10 mouse cellular contexts compared by ENCODE assay signal in genomic region chr17:78809019-78809418, GRCm38 (mm10). TPM values are rescaled to one million over a fixed set of nuclear protein-coding genes. Genes with fewer than 3 reads are reported as not detected.
DNase-seq lines count a peak whose midpoint lies in the region; ATAC-seq lines count a peak whose summit lies in the region.
"Had no signal": no experiment of that assay in that cellular context is flagged by ENCODE, and none has a peak within 500 bp of the region (broad histone marks: within the 10 kb centered on the region; RNA-seq: fewer than 3 reads in every experiment).

No protein-coding gene starts in this region.

- no peak for DNase-seq in forebrain, embryonic 11.5 days (ENCODE audit: low spot score)
- DNase-seq in midbrain, embryonic 14.5 days, result peak; percentile 60
- DNase-seq in midbrain, embryonic 10.5 days (ENCODE audit: low spot score), result no peak
- peak; percentile 34 for DNase-seq in embryo, embryonic 9.5 days (ENCODE audit: extremely low spot score)
- peak; percentile 56 for DNase-seq in retina, postnatal 1 day
- DNase-seq in kidney, adult 11 months, result no peak
- DNase-seq in right cerebral cortex, postnatal 4 days, result no peak
- DNase-seq: cerebellum, adult 9-11 months; heart, postnatal 4 days had no signal

- H3K4me3 ChIP-seq in forebrain, embryonic 12.5 days (replicated peaks), result no peak overlapping the region
- no peak overlapping the region for H3K4me3 ChIP-seq in forebrain, embryonic 11.5 days (ENCODE audit: low read depth, low read length)
- no peak overlapping the region for H3K4me3 ChIP-seq in midbrain, embryonic 14.5 days (replicated peaks; ENCODE audit: low read depth, low read length)
- H3K4me3 ChIP-seq in midbrain, embryonic 10.5 days, result no peak overlapping the region

- H3K9me3 ChIP-seq in forebrain, embryonic 12.5 days, result no peaks in the 10 kb centered on the region
- H3K9me3 ChIP-seq in forebrain, embryonic 11.5 days (ENCODE audit: control insufficient read depth, low read length), result no peaks in the 10 kb centered on the region
- no peaks in the 10 kb centered on the region for H3K9me3 ChIP-seq in midbrain, embryonic 14.5 days (ENCODE audit: control insufficient read depth, low read length)
- no peaks in the 10 kb centered on the region for H3K9me3 ChIP-seq in midbrain, embryonic 10.5 days (replicated peaks)

- H3K4me2 ChIP-seq in forebrain, embryonic 12.5 days, result no peak overlapping the region
- no peak overlapping the region for H3K4me2 ChIP-seq in forebrain, embryonic 11.5 days (ENCODE audit: low read depth, low read length, severe bottlenecking)
- H3K4me2 ChIP-seq in midbrain, embryonic 14.5 days (ENCODE audit: low read length), result no peak overlapping the region

- no peaks in the 10 kb centered on the region for H3K4me1 ChIP-seq in forebrain, embryonic 12.5 days
- H3K4me1 ChIP-seq in forebrain, embryonic 11.5 days (replicated peaks; ENCODE audit: control insufficient read depth, insufficient read depth, low read length), result no peaks in the 10 kb centered on the region
- H3K4me1 ChIP-seq in midbrain, embryonic 14.5 days (ENCODE audit: control insufficient read depth, insufficient read depth, low read length), result no peaks in the 10 kb centered on the region
- H3K4me1 ChIP-seq in midbrain, embryonic 10.5 days, result no peaks in the 10 kb centered on the region

- no peak overlapping the region for H3K9ac ChIP-seq in forebrain, embryonic 12.5 days
- H3K9ac ChIP-seq in forebrain, embryonic 11.5 days (ENCODE audit: low read length), result no peak overlapping the region
- no peak overlapping the region for H3K9ac ChIP-seq in midbrain, embryonic 14.5 days (replicated peaks; ENCODE audit: low read length)

- no peak overlapping the region for H3K27ac ChIP-seq in forebrain, embryonic 12.5 days
- no peak overlapping the region for H3K27ac ChIP-seq in forebrain, embryonic 11.5 days (ENCODE audit: low read depth, low read length)
- H3K27ac ChIP-seq in midbrain, embryonic 14.5 days (replicated peaks; ENCODE audit: low read depth, low read length), result no peak overlapping the region
- H3K27ac ChIP-seq in midbrain, embryonic 10.5 days (replicated peaks), result no peak overlapping the region

- no peaks in the 10 kb centered on the region for H3K27me3 ChIP-seq in forebrain, embryonic 12.5 days
- no peaks in the 10 kb centered on the region for H3K27me3 ChIP-seq in forebrain, embryonic 11.5 days (ENCODE audit: control insufficient read depth, insufficient read depth, low read length)
- no peaks in the 10 kb centered on the region for H3K27me3 ChIP-seq in midbrain, embryonic 14.5 days (ENCODE audit: control insufficient read depth, insufficient read depth, low read length)
- H3K27me3 ChIP-seq in midbrain, embryonic 10.5 days (ENCODE audit: low read depth, poor library complexity, severe bottlenecking), result no peaks in the 10 kb centered on the region

- ATAC-seq in forebrain, embryonic 12.5 days (ENCODE audit: low FRiP score), result 0 out of 2 replicates have a peak, but pooled peaks have one; percentile 53
- ATAC-seq in forebrain, embryonic 11.5 days (replicated peaks; ENCODE audit: low FRiP score), result no peak
- ATAC-seq in midbrain, embryonic 14.5 days (ENCODE audit: low FRiP score, low TSS enrichment), result no peak

- H3K36me3 ChIP-seq in forebrain, embryonic 12.5 days (replicated peaks), result peaks cover 32% of the 10 kb centered on the region
- no peaks in the 10 kb centered on the region; the same call in 1 of the 2 replicates for H3K36me3 ChIP-seq in forebrain, embryonic 11.5 days (ENCODE audit: control insufficient read depth, insufficient read depth, low read length)
- H3K36me3 ChIP-seq in midbrain, embryonic 14.5 days (ENCODE audit: control insufficient read depth, insufficient read depth, low read length), result peaks cover 60% of the 10 kb centered on the region
- peaks cover 39% of the 10 kb centered on the region for H3K36me3 ChIP-seq in midbrain, embryonic 10.5 days

RNA-seq across cellular contexts. Expression of gene Heatr5b, which starts 26.1 kb away (rescaled TPM):
- polyA plus RNA-seq in forebrain, embryonic 12.5 days (2016; fragmentation: Nextera tagmentation; extraction: Ambion mirVana), result 20.6 TPM in 2 replicates
- polyA plus RNA-seq in forebrain, embryonic 11.5 days (2014; fragmentation: Nextera tagmentation; extraction: Ambion mirVana), result 18.3 and 19.8 TPM in 2 replicates
- 19.8 and 21.1 TPM in 2 replicates for polyA plus RNA-seq in midbrain, embryonic 14.5 days (2014; fragmentation: Nextera tagmentation; extraction: Ambion mirVana)
- 12.5 and 17.3 TPM in 2 replicates for polyA plus RNA-seq in midbrain, embryonic 10.5 days (2016; fragmentation: Nextera tagmentation; extraction: Ambion mirVana)

RNA-seq across cellular contexts. Expression of gene Gpatch11, which starts 26.3 kb away (rescaled TPM):
- polyA plus RNA-seq in forebrain, embryonic 12.5 days (2016; fragmentation: Nextera tagmentation; extraction: Ambion mirVana), result 51.3 and 53.4 TPM in 2 replicates
- polyA plus RNA-seq in forebrain, embryonic 11.5 days (2014; fragmentation: Nextera tagmentation; extraction: Ambion mirVana), result 34.7 and 38.0 TPM in 2 replicates
- polyA plus RNA-seq in midbrain, embryonic 14.5 days (2014; fragmentation: Nextera tagmentation; extraction: Ambion mirVana), result 44.3 and 52.5 TPM in 2 replicates
- 35.7 and 38.7 TPM in 2 replicates for polyA plus RNA-seq in midbrain, embryonic 10.5 days (2016; fragmentation: Nextera tagmentation; extraction: Ambion mirVana)

Comparison
In these comparisons a context has a peak if more than half of its experiments do, and no peak if none do; other contexts are left out.
1. DNase-seq: peak in midbrain, embryonic 14.5 days (single experiment), embryo, embryonic 9.5 days (single experiment) and retina, postnatal 1 day (single experiment); none in forebrain, embryonic 11.5 days (single experiment), midbrain, embryonic 10.5 days (single experiment), kidney, adult 11 months (single experiment) and right cerebral cortex, postnatal 4 days (single experiment).